Mouse (Mus musculus): ENCODE data around the gene Fsd1. TPM values are rescaled to one million over a fixed set of nuclear protein-coding genes. Genes with fewer than 3 reads are reported as not detected.

Gene Fsd1
- polyA plus RNA-seq, 1 experiment: 0.36 TPM

DNA sequence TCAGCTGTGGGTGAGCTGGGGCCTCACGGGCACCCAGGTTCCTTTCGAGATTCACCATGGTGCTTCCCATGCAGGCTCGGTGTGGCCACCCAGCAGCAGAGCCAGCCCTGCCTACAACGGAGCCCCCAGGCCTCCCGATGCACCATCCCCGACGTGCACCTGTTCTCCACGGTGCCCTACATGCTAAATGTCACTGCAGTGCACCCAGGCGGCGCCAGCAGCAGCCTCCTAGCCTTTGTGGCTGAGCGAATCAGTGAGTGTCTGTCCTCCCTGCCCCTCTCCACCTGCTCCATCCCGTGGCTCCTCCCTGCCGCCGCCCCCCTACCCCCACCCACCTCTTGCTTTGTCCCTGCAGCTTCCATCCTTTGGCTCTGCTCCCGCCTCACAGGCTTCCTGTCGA lies 32.1 kb upstream of the Fsd1 start:
- H3K4me2 ChIP-seq (ENCODE audit: low read depth): no peak overlapping the region
- H3K27me3 ChIP-seq (ENCODE audit: control insufficient read depth, insufficient read depth, insufficient read length): peaks cover 30% of the 10 kb centered on the region
- TF ChIP-seq POLR2A (IDR thresholded peaks at IDR 0.05; ENCODE audit: insufficient read length, low read depth) (no peak), MYOG (IDR thresholded peaks at IDR 0.05; ENCODE audit: control insufficient read depth in 1 of 3, insufficient read depth in 1 of 3, insufficient read length in 2 of 3, low read depth in 2 of 3) (no peak), TCF12 (IDR thresholded peaks at IDR 0.05; ENCODE audit: insufficient read depth, poor library complexity, severe bottlenecking) (no peak), CEBPB (IDR thresholded peaks at IDR 0.05; ENCODE audit: insufficient read depth, poor library complexity, severe bottlenecking) (no peak), TCF3 (IDR thresholded peaks at IDR 0.05; ENCODE audit: insufficient read length, low read depth) (no peak), SRF (IDR thresholded peaks at IDR 0.05; ENCODE audit: control insufficient read depth, insufficient read length, low read depth) (no peak), MAX (IDR thresholded peaks at IDR 0.05; ENCODE audit: low read depth) (no peak), REST (IDR thresholded peaks at IDR 0.05; ENCODE audit: insufficient read depth, insufficient read length) (no peak), MYOD1 (IDR thresholded peaks at IDR 0.05; ENCODE audit: control insufficient read depth in 1 of 3, insufficient read length in 2 of 3, low read depth in 2 of 3) (no peak), POLR2AphosphoS2 (IDR thresholded peaks at IDR 0.05; ENCODE audit: insufficient read length, low read depth) (no peak), USF1 (IDR thresholded peaks at IDR 0.05; ENCODE audit: low read depth) (no peak)
- no peaks in the 10 kb centered on the region for H3K36me3 ChIP-seq (ENCODE audit: control insufficient read depth, insufficient read depth)
- H3K79me2 ChIP-seq (ENCODE audit: control insufficient read depth, insufficient read depth): no peaks in the 10 kb centered on the region
- H3K4me3 ChIP-seq: no peak overlapping the region
- no peak overlapping the region for H3ac ChIP-seq (ENCODE audit: control insufficient read depth, insufficient read length)

DNA sequence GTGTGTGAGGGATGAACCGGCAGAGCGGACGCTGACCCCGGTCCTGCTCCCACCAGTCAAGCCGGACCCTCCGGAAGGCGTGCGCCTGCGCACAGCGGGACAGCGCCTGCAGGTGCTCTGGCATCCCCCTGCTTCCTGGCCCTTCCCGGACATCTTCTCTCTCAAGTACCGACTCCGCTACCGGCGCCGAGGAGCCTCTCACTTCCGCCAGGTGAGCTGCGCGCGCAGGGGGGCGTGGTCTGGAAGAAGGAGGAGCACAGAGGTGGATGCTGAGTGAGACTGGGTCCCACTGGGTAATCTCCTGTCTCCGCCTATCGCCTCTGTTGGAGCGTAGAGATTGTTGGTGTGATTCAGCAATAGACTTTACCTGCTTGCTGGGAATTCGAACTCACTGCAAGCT lies 30.2 kb upstream of the Fsd1 start:
- H3K27me3 ChIP-seq (ENCODE audit: control insufficient read depth, insufficient read depth, insufficient read length): peaks cover 22% of the 10 kb centered on the region
- H3ac ChIP-seq (ENCODE audit: control insufficient read depth, insufficient read length): no peak overlapping the region
- peaks cover 7% of the 10 kb centered on the region for H3K79me2 ChIP-seq (ENCODE audit: control insufficient read depth, insufficient read depth)
- H3K4me3 ChIP-seq: no peak overlapping the region
- H3K4me2 ChIP-seq (ENCODE audit: low read depth): no peak overlapping the region
- H3K36me3 ChIP-seq (ENCODE audit: control insufficient read depth, insufficient read depth): no peaks in the 10 kb centered on the region
- TF ChIP-seq POLR2A (IDR thresholded peaks at IDR 0.05; ENCODE audit: insufficient read length, low read depth): no peak
- no peak for TF ChIP-seq TCF3 (IDR thresholded peaks at IDR 0.05; ENCODE audit: insufficient read length, low read depth)
- no peak for TF ChIP-seq POLR2AphosphoS2 (IDR thresholded peaks at IDR 0.05; ENCODE audit: insufficient read length, low read depth)
- no peak for TF ChIP-seq CEBPB (IDR thresholded peaks at IDR 0.05; ENCODE audit: insufficient read depth, poor library complexity, severe bottlenecking)
- no peak for TF ChIP-seq REST (IDR thresholded peaks at IDR 0.05; ENCODE audit: insufficient read depth, insufficient read length)
- no peak for TF ChIP-seq TCF12 (IDR thresholded peaks at IDR 0.05; ENCODE audit: insufficient read depth, poor library complexity, severe bottlenecking)
- no peak for TF ChIP-seq MAX (IDR thresholded peaks at IDR 0.05; ENCODE audit: low read depth)
- no peak for TF ChIP-seq SRF (IDR thresholded peaks at IDR 0.05; ENCODE audit: control insufficient read depth, insufficient read length, low read depth)
- no peak for TF ChIP-seq E2F4 (IDR thresholded peaks at IDR 0.05; ENCODE audit: insufficient read depth)
- TF ChIP-seq USF1 (IDR thresholded peaks at IDR 0.05; ENCODE audit: low read depth): no peak
- TF ChIP-seq MYOD1 (IDR thresholded peaks at IDR 0.05; ENCODE audit: control insufficient read depth in 1 of 3, insufficient read length in 2 of 3, low read depth in 2 of 3): no peak
- TF ChIP-seq MYOG (IDR thresholded peaks at IDR 0.05; ENCODE audit: control insufficient read depth in 1 of 3, insufficient read depth in 1 of 3, insufficient read length in 2 of 3, low read depth in 2 of 3): no peak

DNA sequence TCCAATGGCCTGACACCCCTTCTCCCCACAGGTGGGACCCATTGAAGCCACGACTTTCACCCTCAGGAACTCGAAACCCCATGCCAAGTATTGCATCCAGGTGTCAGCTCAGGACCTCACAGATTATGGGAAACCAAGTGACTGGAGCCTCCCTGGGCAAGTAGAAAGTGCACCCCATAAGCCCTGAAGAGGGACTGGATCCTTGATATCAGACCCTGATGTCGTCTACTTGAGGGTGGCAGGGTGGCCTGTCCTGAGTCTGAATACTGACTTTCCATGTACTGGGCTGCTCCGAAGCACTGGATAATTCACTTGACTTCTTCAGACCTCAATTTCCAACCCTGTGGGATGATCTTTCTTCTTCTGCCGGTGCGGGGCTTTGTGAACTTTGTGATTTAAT lies 29.7 kb upstream of the Fsd1 start:
- H3K4me3 ChIP-seq: no peak overlapping the region
- TF ChIP-seq USF1 (IDR thresholded peaks at IDR 0.05; ENCODE audit: low read depth): no peak
- no peak for TF ChIP-seq SRF (IDR thresholded peaks at IDR 0.05; ENCODE audit: control insufficient read depth, insufficient read length, low read depth)
- TF ChIP-seq MYOG (IDR thresholded peaks at IDR 0.05; ENCODE audit: control insufficient read depth in 1 of 3, insufficient read depth in 1 of 3, insufficient read length in 2 of 3, low read depth in 2 of 3): no peak
- no peak for TF ChIP-seq MAX (IDR thresholded peaks at IDR 0.05; ENCODE audit: low read depth)
- no peak for TF ChIP-seq REST (IDR thresholded peaks at IDR 0.05; ENCODE audit: insufficient read depth, insufficient read length)
- no peak for TF ChIP-seq E2F4 (IDR thresholded peaks at IDR 0.05; ENCODE audit: insufficient read depth)
- TF ChIP-seq POLR2A (IDR thresholded peaks at IDR 0.05; ENCODE audit: insufficient read length, low read depth): no peak
- TF ChIP-seq CEBPB (IDR thresholded peaks at IDR 0.05; ENCODE audit: insufficient read depth, poor library complexity, severe bottlenecking): no peak
- TF ChIP-seq TCF3 (IDR thresholded peaks at IDR 0.05; ENCODE audit: insufficient read length, low read depth): no peak
- TF ChIP-seq POLR2AphosphoS2 (IDR thresholded peaks at IDR 0.05; ENCODE audit: insufficient read length, low read depth): no peak
- no peak for TF ChIP-seq MYOD1 (IDR thresholded peaks at IDR 0.05; ENCODE audit: control insufficient read depth in 1 of 3, insufficient read length in 2 of 3, low read depth in 2 of 3)
- TF ChIP-seq TCF12 (IDR thresholded peaks at IDR 0.05; ENCODE audit: insufficient read depth, poor library complexity, severe bottlenecking): no peak
- H3K4me2 ChIP-seq (ENCODE audit: low read depth): no peak overlapping the region
- no peaks in the 10 kb centered on the region for H3K36me3 ChIP-seq (ENCODE audit: control insufficient read depth, insufficient read depth)
- peaks cover 7% of the 10 kb centered on the region for H3K79me2 ChIP-seq (ENCODE audit: control insufficient read depth, insufficient read depth)
- no peak overlapping the region for H3ac ChIP-seq (ENCODE audit: control insufficient read depth, insufficient read length)
- peaks cover 18% of the 10 kb centered on the region for H3K27me3 ChIP-seq (ENCODE audit: control insufficient read depth, insufficient read depth, insufficient read length)

DNA sequence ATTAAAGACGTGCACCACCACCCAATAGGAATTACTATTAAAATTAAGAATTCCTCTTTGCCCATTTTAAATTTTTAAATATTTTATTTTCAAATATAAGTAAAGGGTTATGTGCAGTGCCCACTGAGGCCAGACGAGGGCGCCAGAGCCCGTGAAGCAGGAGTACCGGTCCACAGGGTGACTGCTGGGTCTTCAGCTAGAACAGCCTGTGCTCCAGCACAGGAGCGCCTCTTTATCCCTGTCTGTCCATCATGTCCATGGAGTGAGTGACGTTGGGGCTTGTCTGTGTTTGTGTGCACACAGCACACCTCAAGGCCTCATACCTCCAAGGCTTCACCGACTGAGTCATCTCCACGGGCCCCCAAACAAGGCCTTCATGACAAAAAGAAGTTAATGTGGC lies 29.1 kb upstream of the Fsd1 start:
- TF ChIP-seq TCF3 (IDR thresholded peaks at IDR 0.05; ENCODE audit: insufficient read length, low read depth): no peak
- TF ChIP-seq E2F4 (IDR thresholded peaks at IDR 0.05; ENCODE audit: insufficient read depth): no peak
- TF ChIP-seq MYOG (IDR thresholded peaks at IDR 0.05; ENCODE audit: control insufficient read depth in 1 of 3, insufficient read depth in 1 of 3, insufficient read length in 2 of 3, low read depth in 2 of 3): no peak
- TF ChIP-seq CEBPB (IDR thresholded peaks at IDR 0.05; ENCODE audit: insufficient read depth, poor library complexity, severe bottlenecking): no peak
- Histone ChIP-seq H3K79me2 (ENCODE audit: control insufficient read depth, insufficient read depth) (peaks cover 7% of the 10 kb centered on the region), H3K4me2 (ENCODE audit: low read depth) (no peak overlapping the region), H3ac (ENCODE audit: control insufficient read depth, insufficient read length) (no peak overlapping the region), H3K27me3 (ENCODE audit: control insufficient read depth, insufficient read depth, insufficient read length) (peaks cover 16% of the 10 kb centered on the region), H3K36me3 (ENCODE audit: control insufficient read depth, insufficient read depth) (no peaks in the 10 kb centered on the region), H3K4me3 (no peak overlapping the region)

All from myocyte (in vitro differentiated cells).